Mouse (Mus musculus) MEL (cell line): Measurements from ENCODE around the gene Hs3st3b1. TPM values are rescaled to one million over a fixed set of nuclear protein-coding genes. Genes with fewer than 3 reads are reported as not detected.

Source experiments
- DNase-seq: peaks from one replicate; pipeline ENCODE4 v3.0.0; 2011; ENCODE audit warnings: low read depth, low spot score
- H3K27ac ChIP-seq: 2 replicates; pipeline ENCODE4 v1.5.1; 2012; ENCODE audit warnings: low read depth, mild to moderate bottlenecking, control low read depth, low read length, moderate library complexity; ENCODE audit not compliant: control insufficient read depth
- H3K27me3 ChIP-seq, 2 experiments: fragments of 150-350 bp in 1 of 2; sonication (generic) in 1 of 2; 2 replicates each; pipeline ENCODE4 v1.6.1; 2012; ENCODE audit warnings: low read length in 2 of 2, mild to moderate bottlenecking in 2 of 2, improper control_type of control experiment in 1 of 2, moderate library complexity in 1 of 2; ENCODE audit not compliant: insufficient read depth in 2 of 2, control insufficient read depth in 1 of 2
- H3K36me3 ChIP-seq, 2 experiments: 2 replicates each; pipeline ENCODE4 v1.6.1; 2012 to 2014; ENCODE audit warnings: low read length in 2 of 2, improper control_type of control experiment in 1 of 2, inconsistent platforms in 1 of 2, mild to moderate bottlenecking in 1 of 2; ENCODE audit not compliant: insufficient read depth in 2 of 2, control insufficient read depth in 1 of 2
- H3K4me1 ChIP-seq, 2 experiments: fragments of 150-350 bp in 1 of 2; sonication (generic) in 1 of 2; 2 replicates each; pipeline ENCODE4 v1.6.1; 2012; ENCODE audit warnings: low read length in 2 of 2, improper control_type of control experiment in 1 of 2, mild to moderate bottlenecking in 1 of 2; ENCODE audit not compliant: insufficient read depth in 2 of 2, control insufficient read depth in 1 of 2
- H3K4me3 ChIP-seq, 2 experiments: fragments of 150-350 bp in 1 of 2; sonication (generic) in 1 of 2; 2 replicates each; pipeline ENCODE4 v1.5.1; 2012; ENCODE audit warnings: low read depth in 2 of 2, low read length in 2 of 2, mild to moderate bottlenecking in 2 of 2, moderate library complexity in 2 of 2, control low read depth in 1 of 2, improper control_type of control experiment in 1 of 2; ENCODE audit not compliant: control insufficient read depth in 1 of 2, insufficient read depth in 1 of 2
- H3K79me2 ChIP-seq: 2 replicates; pipeline ENCODE4 v1.6.1; 2012; ENCODE audit warnings: mild to moderate bottlenecking, low read length, moderate library complexity; ENCODE audit not compliant: control insufficient read depth, poor library complexity, insufficient read depth
- H3K9ac ChIP-seq: 2 replicates; pipeline ENCODE4 v1.6.1; 2012; ENCODE audit warnings: low read depth, mild to moderate bottlenecking, control low read depth, low read length, moderate library complexity; ENCODE audit not compliant: control insufficient read depth, poor library complexity, severe bottlenecking
- H3K9me3 ChIP-seq: fragments of 150-350 bp; sonication (generic); replicated peaks from 2 replicates; pipeline ENCODE4 v1.6.1; 2012; ENCODE audit warnings: mild to moderate bottlenecking, low read length, improper control_type of control experiment, moderate library complexity; ENCODE audit not compliant: insufficient read depth
- CHD2 ChIP-seq: IDR thresholded peaks from 2 replicates; pipeline ENCODE4 v1.6.1; 2011; ENCODE audit warnings: low read length, improper control_type of control experiment
- E2F4 ChIP-seq: IDR thresholded peaks from 2 replicates; pipeline ENCODE4 v1.6.1; 2011; ENCODE audit warnings: low read depth, low read length, improper control_type of control experiment, borderline replicate concordance
- ELF1 ChIP-seq: IDR thresholded peaks from 2 replicates; pipeline ENCODE4 v1.6.1; 2014; ENCODE audit warnings: low read depth, mild to moderate bottlenecking, inconsistent platforms, low read length, improper control_type of control experiment, moderate library complexity
- ETS1 ChIP-seq: IDR thresholded peaks from 2 replicates; pipeline ENCODE4 v1.6.1; 2012; ENCODE audit warnings: low read depth, mild to moderate bottlenecking, inconsistent platforms, low read length, improper control_type of control experiment, moderate library complexity
- GABPA ChIP-seq: IDR thresholded peaks from 2 replicates; pipeline ENCODE4 v1.6.1; 2012; ENCODE audit warnings: low read depth, mild to moderate bottlenecking, inconsistent platforms, low read length, improper control_type of control experiment, moderate library complexity
- HCFC1 ChIP-seq: IDR thresholded peaks from 2 replicates; pipeline ENCODE4 v1.6.1; 2012; ENCODE audit warnings: low read depth, mild to moderate bottlenecking, inconsistent platforms, low read length, improper control_type of control experiment, moderate library complexity
- JUND ChIP-seq: IDR thresholded peaks from 2 replicates; pipeline ENCODE4 v1.6.1; 2011; ENCODE audit warnings: low read depth, mild to moderate bottlenecking, improper control_type of control experiment, low read length
- KAT2A ChIP-seq: conservative IDR thresholded peaks from 2 replicates; pipeline ENCODE4 v1.6.1; 2012; ENCODE audit warnings: low read depth, low read length, improper control_type of control experiment, inconsistent platforms
- MAFK ChIP-seq: IDR thresholded peaks from 2 replicates; pipeline ENCODE4 v1.6.1; 2011; ENCODE audit warnings: low read depth, mild to moderate bottlenecking, low read length, improper control_type of control experiment, borderline replicate concordance
- MAX ChIP-seq: IDR thresholded peaks from 2 replicates; pipeline ENCODE4 v1.6.1; 2011; ENCODE audit warnings: low read length, improper control_type of control experiment
- MXI1 ChIP-seq: IDR thresholded peaks from 2 replicates; pipeline ENCODE4 v1.6.1; 2011; ENCODE audit warnings: mild to moderate bottlenecking, low read depth, low read length, improper control_type of control experiment
- NRF1 ChIP-seq: IDR thresholded peaks from 2 replicates; pipeline ENCODE4 v1.6.1; 2014; ENCODE audit warnings: low read depth, mild to moderate bottlenecking, inconsistent platforms, low read length, improper control_type of control experiment, moderate library complexity; ENCODE audit not compliant: poor library complexity, insufficient read depth, severe bottlenecking
- POLR2A ChIP-seq, 2 experiments: IDR thresholded peaks; 2 replicates each; pipeline ENCODE4 v1.6.1; 2011 to 2012; ENCODE audit warnings: low read length in 2 of 2, mild to moderate bottlenecking in 2 of 2, control low read depth in 1 of 2, improper control_type of control experiment in 1 of 2, low read depth in 1 of 2, moderate library complexity in 1 of 2; ENCODE audit not compliant: control insufficient read depth in 1 of 2, insufficient read depth in 1 of 2, poor library complexity in 1 of 2
- RCOR1 ChIP-seq: IDR thresholded peaks from 2 replicates; pipeline ENCODE4 v1.6.1; 2012; ENCODE audit warnings: low read depth, mild to moderate bottlenecking, inconsistent platforms, low read length, improper control_type of control experiment
- SIN3A ChIP-seq: IDR thresholded peaks from 2 replicates; pipeline ENCODE4 v1.6.1; 2012; ENCODE audit warnings: low read length, improper control_type of control experiment, inconsistent platforms
- TBP ChIP-seq: IDR thresholded peaks from 2 replicates; pipeline ENCODE4 v1.8.0; 2011; ENCODE audit warnings: low read depth, low read length, improper control_type of control experiment
- TCF12 ChIP-seq: IDR thresholded peaks from 2 replicates; pipeline ENCODE4 v1.6.1; 2014; ENCODE audit warnings: low read depth, mild to moderate bottlenecking, inconsistent platforms, low read length, improper control_type of control experiment, moderate library complexity
- UBTF ChIP-seq: IDR thresholded peaks from 2 replicates; pipeline ENCODE4 v1.6.1; 2012; ENCODE audit warnings: low read depth, mild to moderate bottlenecking, inconsistent platforms, low read length, improper control_type of control experiment, moderate library complexity, borderline replicate concordance; ENCODE audit not compliant: insufficient read depth
- USF1 ChIP-seq: IDR thresholded peaks from 2 replicates; pipeline ENCODE4 v1.6.1; 2014; ENCODE audit warnings: low read depth, mild to moderate bottlenecking, inconsistent platforms, low read length, improper control_type of control experiment, moderate library complexity
- ZC3H11A ChIP-seq: IDR thresholded peaks from 2 replicates; pipeline ENCODE4 v1.6.1; 2012; ENCODE audit warnings: low read depth, mild to moderate bottlenecking, inconsistent platforms, low read length, improper control_type of control experiment
- ZKSCAN1 ChIP-seq: IDR thresholded peaks from 2 replicates; pipeline ENCODE4 v1.6.1; 2012; ENCODE audit warnings: low read depth, mild to moderate bottlenecking, inconsistent platforms, low read length, improper control_type of control experiment, moderate library complexity
- ZMIZ1 ChIP-seq: IDR thresholded peaks from 2 replicates; pipeline ENCODE4 v1.6.1; 2012; ENCODE audit warnings: low read depth, mild to moderate bottlenecking, inconsistent platforms, low read length, improper control_type of control experiment, moderate library complexity
- ZNF384 ChIP-seq: IDR thresholded peaks from 2 replicates; pipeline ENCODE4 v1.6.1; 2012; ENCODE audit warnings: low read depth, mild to moderate bottlenecking, inconsistent platforms, low read length, improper control_type of control experiment
- polyA plus RNA-seq, 2 experiments: library from polyadenylated mRNA; stranded (reverse) in 1 of 2; unstranded in 1 of 2; fragments of >175 nt in 1 of 2; fragments of >200 nt in 1 of 2; gene quantifications; 2 replicates each; pipeline versions ENCODE4 v1.2.1 to v1.2.4; 2012; ENCODE audit warnings: low replicate concordance in 2 of 2, low read depth in 1 of 2; ENCODE audit not compliant: insufficient read length in 2 of 2, insufficient read depth in 1 of 2, missing spikeins in 1 of 2
- total RNA-seq: library from RNA; depleted of rRNA; stranded (reverse); fragments of 300-350 nt; gene quantifications from 2 replicates; pipeline ENCODE4 v1.2.3, GENCODE M21; 2012

Hs3st3b1 gene
- total and polyA plus RNA-seq, 3 experiments, result not detected

- no peaks in the 10 kb centered on the region for H3K79me2 ChIP-seq
- H3K27ac ChIP-seq, result no peak overlapping the region
- DNase-seq, result no peak
- no peaks in the 10 kb centered on the region for H3K36me3 ChIP-seq
- no peak for TF ChIP-seq USF1
- TF ChIP-seq UBTF, result no peak
- no peak for TF ChIP-seq NRF1
- no peak for TF ChIP-seq POLR2A (IDR thresholded peaks at IDR 0.05; ENCODE audit: control insufficient read depth in 1 of 2, insufficient read depth in 1 of 2, low read depth in 1 of 2, low read length in 2 of 2, poor library complexity in 1 of 2)
- TF ChIP-seq GABPA, result no peak
- no peak for TF ChIP-seq ZC3H11A
- TF ChIP-seq E2F4, result no peak
- no peak for TF ChIP-seq TCF12
- no peak for TF ChIP-seq HCFC1
- TF ChIP-seq, all 39 proteins: peak for 0
- H3K4me3 ChIP-seq, result no peak overlapping the region
- H3K9me3 ChIP-seq, result no peaks in the 10 kb centered on the region
- H3K9ac ChIP-seq, result no peak overlapping the region
- H3K4me1 ChIP-seq, result no peaks in the 10 kb centered on the region
- no peaks in the 10 kb centered on the region for H3K27me3 ChIP-seq
Observed at GRCm38 (mm10) chr11:63943268-63943890, 21.3 kb upstream of the Hs3st3b1 start.

GRCm38 (mm10) chr11:63942177-63942576 lies 20.1 kb upstream of the Hs3st3b1 start:
- H3K9ac ChIP-seq, result no peak overlapping the region
- DNase-seq, result no peak

GRCm38 (mm10) chr11:63936641-63937040 lies 14.6 kb upstream of the Hs3st3b1 start:
- H3K36me3 ChIP-seq, result no peaks in the 10 kb centered on the region
- no peak overlapping the region for H3K27ac ChIP-seq

More at GRCm38 (mm10) chr11:63942177-63942576, 20.1 kb upstream of the Hs3st3b1 start:
- Histone ChIP-seq H3K27ac (no peak overlapping the region), H3K4me3 (no peak overlapping the region), H3K4me1 (no peaks in the 10 kb centered on the region), H3K9me3 (no peaks in the 10 kb centered on the region), H3K79me2 (no peaks in the 10 kb centered on the region), H3K36me3 (no peaks in the 10 kb centered on the region), H3K27me3 (no peaks in the 10 kb centered on the region)
- TF ChIP-seq KAT2A, result no peak
- no peak for TF ChIP-seq ZC3H11A
- TF ChIP-seq JUND, result no peak
- TF ChIP-seq TCF12, result no peak
- TF ChIP-seq CHD2, result no peak
- no peak for TF ChIP-seq ELF1
- no peak for TF ChIP-seq ETS1
- TF ChIP-seq SIN3A, result no peak
- TF ChIP-seq NRF1, result no peak
- TF ChIP-seq ZNF384, result no peak
- TF ChIP-seq MAFK, result no peak
- TF ChIP-seq POLR2A (IDR thresholded peaks at IDR 0.05; ENCODE audit: control insufficient read depth in 1 of 2, insufficient read depth in 1 of 2, low read depth in 1 of 2, low read length in 2 of 2, poor library complexity in 1 of 2), result no peak
- no peak for TF ChIP-seq RCOR1
- TF ChIP-seq TBP, result no peak

More at GRCm38 (mm10) chr11:63936641-63937040, 14.6 kb upstream of the Hs3st3b1 start:
- Histone ChIP-seq H3K4me3 (no peak overlapping the region), H3K4me1 (no peaks in the 10 kb centered on the region), H3K79me2 (no peaks in the 10 kb centered on the region), H3K9me3 (no peaks in the 10 kb centered on the region), H3K27me3 (no peaks in the 10 kb centered on the region), H3K9ac (no peak overlapping the region)
- TF ChIP-seq MAX (no peak), ZMIZ1 (no peak), MXI1 (no peak), ZKSCAN1 (no peak)
- DNase-seq, result no peak
